Comparison of ENCODE assay signal across 19 mouse cellular contexts in genomic region chr9:111385526-111386491, GRCm38 (mm10). TPM values are rescaled to one million over a fixed set of nuclear protein-coding genes. Genes with fewer than 3 reads are reported as not detected.
A peak's percentile ranks its signal among the peaks of the same experiment; 100 is the strongest.
DNase-seq lines count a peak whose midpoint lies in the region; ATAC-seq lines count a peak whose summit lies in the region.
"Had no signal": no experiment of that assay in that cellular context is flagged by ENCODE, and none has a peak within 500 bp of the region (broad histone marks: within the 10 kb centered on the region; RNA-seq: fewer than 3 reads in every experiment).

No protein-coding gene starts in this region.

- no peaks in the 10 kb centered on the region for H3K27me3 ChIP-seq in kidney, embryonic 16.5 days (ENCODE audit: insufficient read depth, low read length)
- H3K27me3 ChIP-seq in neural tube, embryonic 14.5 days (ENCODE audit: control insufficient read depth, insufficient read depth, low read length), result no peaks in the 10 kb centered on the region
- no peaks in the 10 kb centered on the region for H3K27me3 ChIP-seq in neural tube, embryonic 15.5 days (replicated peaks)
- H3K27me3 ChIP-seq: forebrain, embryonic 12.5 days; heart, embryonic 13.5 days; lung, embryonic 15.5 days; neural tube, embryonic 12.5 days had no signal

- no peak overlapping the region for H3K9ac ChIP-seq in kidney, embryonic 16.5 days (replicated peaks; ENCODE audit: low read length)
- no peak overlapping the region for H3K9ac ChIP-seq in neural tube, embryonic 14.5 days (replicated peaks; ENCODE audit: low read depth, low read length)
- H3K9ac ChIP-seq in neural tube, embryonic 15.5 days (replicated peaks), result no peak overlapping the region
- H3K9ac ChIP-seq: forebrain, embryonic 12.5 days; heart, embryonic 13.5 days; lung, embryonic 15.5 days; neural tube, embryonic 12.5 days had no signal

- no peak overlapping the region for H3K4me2 ChIP-seq in kidney, embryonic 16.5 days (replicated peaks; ENCODE audit: low read depth, low read length)
- no peak overlapping the region for H3K4me2 ChIP-seq in neural tube, embryonic 14.5 days (ENCODE audit: low read depth, low read length)
- no peak overlapping the region for H3K4me2 ChIP-seq in neural tube, embryonic 15.5 days
- H3K4me2 ChIP-seq: forebrain, embryonic 12.5 days; heart, embryonic 13.5 days; lung, embryonic 15.5 days; midbrain, embryonic 11.5 days; neural tube, embryonic 12.5 days had no signal

- peak overlapping the region; percentile 22; the same call in 1 of the 2 replicates for H3K27ac ChIP-seq in kidney, embryonic 16.5 days (ENCODE audit: low read length)
- peak overlapping the region; percentile 3; the same call in 1 of the 2 replicates for H3K27ac ChIP-seq in neural tube, embryonic 14.5 days (ENCODE audit: low read depth, low read length)
- H3K27ac ChIP-seq in neural tube, embryonic 15.5 days (replicated peaks), result no peak overlapping the region
- H3K27ac ChIP-seq: forebrain, embryonic 12.5 days; heart, embryonic 13.5 days; lung, embryonic 15.5 days; macrophage; neural tube, embryonic 12.5 days had no signal

- 0 out of 2 replicates have a peak, but pooled peaks cover 8% of the 10 kb centered on the region for H3K4me1 ChIP-seq in kidney, embryonic 16.5 days (ENCODE audit: insufficient read depth, low read length)
- H3K4me1 ChIP-seq in neural tube, embryonic 14.5 days (ENCODE audit: control insufficient read depth, insufficient read depth, low read length), result 0 out of 2 replicates have a peak, but pooled peaks cover 2% of the 10 kb centered on the region
- H3K4me1 ChIP-seq in neural tube, embryonic 15.5 days, result peaks cover 9% of the 10 kb centered on the region; the same call in 1 of the 2 replicates
- H3K4me1 ChIP-seq: heart, embryonic 13.5 days; lung, embryonic 15.5 days had no signal

- 0 out of 2 replicates have a peak, but pooled peaks have one; percentile 9 for ATAC-seq in kidney, embryonic 16.5 days (ENCODE audit: low FRiP score, low TSS enrichment)
- no peak for ATAC-seq in neural tube, embryonic 14.5 days (ENCODE audit: low read depth)
- ATAC-seq in neural tube, embryonic 15.5 days (ENCODE audit: low FRiP score), result no peak
- ATAC-seq: hindbrain, embryonic 16.5 days had no signal

- H3K36me3 ChIP-seq in kidney, embryonic 16.5 days (ENCODE audit: insufficient read depth, low read length), result no peaks in the 10 kb centered on the region
- H3K36me3 ChIP-seq in neural tube, embryonic 14.5 days (ENCODE audit: control insufficient read depth, insufficient read depth, low read length), result no peaks in the 10 kb centered on the region
- H3K36me3 ChIP-seq in neural tube, embryonic 15.5 days, result peaks cover 5% of the 10 kb centered on the region
- H3K36me3 ChIP-seq: forebrain, embryonic 12.5 days; G1E; heart, embryonic 13.5 days; lung, embryonic 15.5 days; neural tube, embryonic 12.5 days had no signal

- DNase-seq in kidney, adult 18-20 months, result no peak
- DNase-seq in large intestine, adult 2 months (ENCODE audit: low read depth, low spot score), result peak; percentile 27
- DNase-seq in urinary bladder, postnatal 25 days (ENCODE audit: low spot score), result no peak
- DNase-seq in thymus, postnatal 10 days (ENCODE audit: low spot score in 2 of 2), result no peak
- DNase-seq: cerebellum, adult 9-11 months; gastrocnemius, postnatal 36 days; heart, postnatal 36 days; thymus, adult 2 months had no signal

- no peak overlapping the region for H3K4me3 ChIP-seq in kidney, embryonic 16.5 days (ENCODE audit: low read length)
- no peak overlapping the region for H3K4me3 ChIP-seq in neural tube, embryonic 14.5 days (ENCODE audit: low read depth, low read length)
- no peak overlapping the region for H3K4me3 ChIP-seq in neural tube, embryonic 15.5 days (replicated peaks)
- H3K4me3 ChIP-seq: forebrain, embryonic 12.5 days; heart, embryonic 13.5 days; lung, embryonic 15.5 days; neural tube, embryonic 12.5 days had no signal

- no peaks in the 10 kb centered on the region for H3K9me3 ChIP-seq in kidney, embryonic 16.5 days (ENCODE audit: low read length)
- no peaks in the 10 kb centered on the region for H3K9me3 ChIP-seq in neural tube, embryonic 14.5 days (ENCODE audit: control insufficient read depth, low read length)
- no peaks in the 10 kb centered on the region for H3K9me3 ChIP-seq in neural tube, embryonic 15.5 days (replicated peaks)
- H3K9me3 ChIP-seq: forebrain, embryonic 12.5 days; heart, embryonic 13.5 days; lung, embryonic 15.5 days; neural tube, embryonic 12.5 days had no signal

- 77% methylated on average over 5 of the region's 5 CpGs for WGBS in kidney, embryonic 16.5 days
- WGBS in neural tube, embryonic 14.5 days, result 90% methylated on average over 5 of the region's 5 CpGs
- 85% methylated on average over 5 of the region's 5 CpGs for WGBS in neural tube, embryonic 15.5 days
- 53% methylated on average over 5 of the region's 5 CpGs for WGBS in large intestine, adult 2 months

RNA-seq across cellular contexts. Expression of gene Dclk3, which starts 53.1 kb away (rescaled TPM):
- polyA plus RNA-seq in kidney, embryonic 16.5 days (2015; fragmentation: Nextera tagmentation; extraction: Ambion mirVana), result 5.4 and 6.0 TPM in 2 replicates
- polyA plus RNA-seq in neural tube, embryonic 14.5 days (2014; fragmentation: Nextera tagmentation; extraction: Ambion mirVana), result 10.3 and 13.0 TPM in 2 replicates
- 11.2 and 12.2 TPM in 2 replicates for polyA plus RNA-seq in neural tube, embryonic 15.5 days (2015; fragmentation: Nextera tagmentation; extraction: Ambion mirVana)
- 1.0 and 1.3 TPM in 2 replicates for polyA plus RNA-seq in large intestine, adult 2 months (2012; rRNA removed)
- polyA plus RNA-seq: G1E, macrophage had no signal
